Mouse (Mus musculus) MEL (cell line): Measurements from ENCODE around the gene Lpgat1. TPM values are rescaled to one million over a fixed set of nuclear protein-coding genes. Genes with fewer than 3 reads are reported as not detected.

ENCODE experiments used
- DNase-seq: peaks from one replicate; pipeline ENCODE4 v3.0.0; 2011; ENCODE audit warnings: low read depth, low spot score
- H3K27ac ChIP-seq: 2 replicates; pipeline ENCODE4 v1.5.1; 2012; ENCODE audit warnings: low read depth, mild to moderate bottlenecking, control low read depth, low read length, moderate library complexity; ENCODE audit not compliant: control insufficient read depth
- H3K27me3 ChIP-seq, 2 experiments: fragments of 150-350 bp in 1 of 2; sonication (generic) in 1 of 2; 2 replicates each; pipeline ENCODE4 v1.6.1; 2012; ENCODE audit warnings: low read length in 2 of 2, mild to moderate bottlenecking in 2 of 2, improper control_type of control experiment in 1 of 2, moderate library complexity in 1 of 2; ENCODE audit not compliant: insufficient read depth in 2 of 2, control insufficient read depth in 1 of 2
- H3K36me3 ChIP-seq, 2 experiments: 2 replicates each; pipeline ENCODE4 v1.6.1; 2012 to 2014; ENCODE audit warnings: low read length in 2 of 2, improper control_type of control experiment in 1 of 2, inconsistent platforms in 1 of 2, mild to moderate bottlenecking in 1 of 2; ENCODE audit not compliant: insufficient read depth in 2 of 2, control insufficient read depth in 1 of 2
- H3K4me1 ChIP-seq, 2 experiments: fragments of 150-350 bp in 1 of 2; sonication (generic) in 1 of 2; 2 replicates each; pipeline ENCODE4 v1.6.1; 2012; ENCODE audit warnings: low read length in 2 of 2, improper control_type of control experiment in 1 of 2, mild to moderate bottlenecking in 1 of 2; ENCODE audit not compliant: insufficient read depth in 2 of 2, control insufficient read depth in 1 of 2
- H3K4me3 ChIP-seq, 2 experiments: fragments of 150-350 bp in 1 of 2; sonication (generic) in 1 of 2; 2 replicates each; pipeline ENCODE4 v1.5.1; 2012; ENCODE audit warnings: low read depth in 2 of 2, low read length in 2 of 2, mild to moderate bottlenecking in 2 of 2, moderate library complexity in 2 of 2, control low read depth in 1 of 2, improper control_type of control experiment in 1 of 2; ENCODE audit not compliant: control insufficient read depth in 1 of 2, insufficient read depth in 1 of 2
- H3K79me2 ChIP-seq: 2 replicates; pipeline ENCODE4 v1.6.1; 2012; ENCODE audit warnings: mild to moderate bottlenecking, low read length, moderate library complexity; ENCODE audit not compliant: control insufficient read depth, poor library complexity, insufficient read depth
- H3K9ac ChIP-seq: 2 replicates; pipeline ENCODE4 v1.6.1; 2012; ENCODE audit warnings: low read depth, mild to moderate bottlenecking, control low read depth, low read length, moderate library complexity; ENCODE audit not compliant: control insufficient read depth, poor library complexity, severe bottlenecking
- H3K9me3 ChIP-seq: fragments of 150-350 bp; sonication (generic); replicated peaks from 2 replicates; pipeline ENCODE4 v1.6.1; 2012; ENCODE audit warnings: mild to moderate bottlenecking, low read length, improper control_type of control experiment, moderate library complexity; ENCODE audit not compliant: insufficient read depth
- CHD1 ChIP-seq: IDR thresholded peaks from 2 replicates; pipeline ENCODE4 v1.6.1; 2012; ENCODE audit warnings: low read depth, mild to moderate bottlenecking, inconsistent platforms, low read length, improper control_type of control experiment
- CHD2 ChIP-seq: IDR thresholded peaks from 2 replicates; pipeline ENCODE4 v1.6.1; 2011; ENCODE audit warnings: low read length, improper control_type of control experiment
- CTCF ChIP-seq, 3 experiments: IDR thresholded peaks in 2 of 3; conservative IDR thresholded peaks in 1 of 3; 2 replicates each; pipeline ENCODE4 v1.5.1; 2011 to 2012; ENCODE audit warnings: low read length in 3 of 3, low read depth in 2 of 3, mild to moderate bottlenecking in 2 of 3, improper control_type of control experiment in 1 of 3, inconsistent platforms in 1 of 3, mixed read lengths in 1 of 3, moderate library complexity in 1 of 3; ENCODE audit not compliant: control insufficient read depth in 1 of 3, insufficient read depth in 1 of 3, poor library complexity in 1 of 3, severe bottlenecking in 1 of 3
- E2F4 ChIP-seq: IDR thresholded peaks from 2 replicates; pipeline ENCODE4 v1.6.1; 2011; ENCODE audit warnings: low read depth, low read length, improper control_type of control experiment, borderline replicate concordance
- ELF1 ChIP-seq: IDR thresholded peaks from 2 replicates; pipeline ENCODE4 v1.6.1; 2014; ENCODE audit warnings: low read depth, mild to moderate bottlenecking, inconsistent platforms, low read length, improper control_type of control experiment, moderate library complexity
- EP300 ChIP-seq, 2 experiments: IDR thresholded peaks; 2 replicates each; pipeline ENCODE4 v1.6.1; 2011; ENCODE audit warnings: improper control_type of control experiment in 2 of 2, low read length in 2 of 2, low read depth in 1 of 2, mild to moderate bottlenecking in 1 of 2
- MYC ChIP-seq: IDR thresholded peaks from 2 replicates; pipeline ENCODE4 v1.6.1; 2011; ENCODE audit warnings: low read depth, mild to moderate bottlenecking, low read length, improper control_type of control experiment, moderate library complexity
- NRF1 ChIP-seq: IDR thresholded peaks from 2 replicates; pipeline ENCODE4 v1.6.1; 2014; ENCODE audit warnings: low read depth, mild to moderate bottlenecking, inconsistent platforms, low read length, improper control_type of control experiment, moderate library complexity; ENCODE audit not compliant: poor library complexity, insufficient read depth, severe bottlenecking
- RAD21 ChIP-seq: IDR thresholded peaks from 2 replicates; pipeline ENCODE4 v1.6.1; 2011; ENCODE audit warnings: mild to moderate bottlenecking, low read depth, low read length, improper control_type of control experiment
- RCOR1 ChIP-seq: IDR thresholded peaks from 2 replicates; pipeline ENCODE4 v1.6.1; 2012; ENCODE audit warnings: low read depth, mild to moderate bottlenecking, inconsistent platforms, low read length, improper control_type of control experiment
- SIN3A ChIP-seq: IDR thresholded peaks from 2 replicates; pipeline ENCODE4 v1.6.1; 2012; ENCODE audit warnings: low read length, improper control_type of control experiment, inconsistent platforms
- TCF12 ChIP-seq: IDR thresholded peaks from 2 replicates; pipeline ENCODE4 v1.6.1; 2014; ENCODE audit warnings: low read depth, mild to moderate bottlenecking, inconsistent platforms, low read length, improper control_type of control experiment, moderate library complexity
- UBTF ChIP-seq: IDR thresholded peaks from 2 replicates; pipeline ENCODE4 v1.6.1; 2012; ENCODE audit warnings: low read depth, mild to moderate bottlenecking, inconsistent platforms, low read length, improper control_type of control experiment, moderate library complexity, borderline replicate concordance; ENCODE audit not compliant: insufficient read depth
- USF1 ChIP-seq: IDR thresholded peaks from 2 replicates; pipeline ENCODE4 v1.6.1; 2014; ENCODE audit warnings: low read depth, mild to moderate bottlenecking, inconsistent platforms, low read length, improper control_type of control experiment, moderate library complexity
- ZNF384 ChIP-seq: IDR thresholded peaks from 2 replicates; pipeline ENCODE4 v1.6.1; 2012; ENCODE audit warnings: low read depth, mild to moderate bottlenecking, inconsistent platforms, low read length, improper control_type of control experiment
- polyA plus RNA-seq, 2 experiments: library from polyadenylated mRNA; stranded (reverse) in 1 of 2; unstranded in 1 of 2; fragments of >175 nt in 1 of 2; fragments of >200 nt in 1 of 2; gene quantifications; 2 replicates each; pipeline versions ENCODE4 v1.2.1 to v1.2.4; 2012; ENCODE audit warnings: low replicate concordance in 2 of 2, low read depth in 1 of 2; ENCODE audit not compliant: insufficient read length in 2 of 2, insufficient read depth in 1 of 2, missing spikeins in 1 of 2
- total RNA-seq: library from RNA; depleted of rRNA; stranded (reverse); fragments of 300-350 nt; gene quantifications from 2 replicates; pipeline ENCODE4 v1.2.3, GENCODE M21; 2012

Lpgat1 gene
- total and polyA plus RNA-seq, 3 experiments = not detected

DNA sequence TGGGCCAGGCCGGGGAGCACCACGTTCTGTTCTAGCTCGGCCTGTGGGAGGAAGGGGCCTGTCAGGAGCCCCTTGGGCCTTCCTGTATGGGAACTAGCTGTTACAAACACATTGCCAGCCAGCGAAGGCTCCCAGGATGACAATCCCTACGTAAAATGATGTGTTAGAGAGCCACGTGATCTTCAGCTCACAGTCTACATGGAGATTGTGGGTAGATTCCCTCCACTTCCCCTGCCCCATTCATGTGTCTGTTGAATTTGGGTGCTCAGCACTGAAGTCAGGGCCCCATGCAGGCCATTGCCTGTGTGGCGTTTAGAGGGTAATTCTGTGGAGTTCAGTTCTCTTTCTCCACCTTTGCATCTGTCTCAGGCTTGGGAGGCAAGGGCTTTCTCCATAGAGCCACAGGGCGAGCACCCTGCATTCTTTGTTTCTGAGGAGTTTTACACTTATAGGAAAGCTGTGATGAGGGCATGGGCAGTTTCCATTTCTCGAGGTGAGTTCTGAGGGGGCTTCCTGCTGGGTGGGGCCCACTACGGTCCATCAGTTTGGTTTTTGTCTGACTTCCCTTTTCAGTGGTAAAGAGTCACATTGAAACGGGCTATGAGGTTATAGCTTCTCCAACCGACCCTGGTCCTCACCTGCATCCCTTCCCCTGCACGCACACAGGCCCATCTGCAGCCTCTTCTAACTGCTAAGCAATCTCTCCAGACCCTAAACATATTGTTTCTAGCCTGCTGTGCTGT is 95.5 kb downstream of the Lpgat1 start:
- Histone ChIP-seq H3K4me1 (no peaks in the 10 kb centered on the region), H3K36me3 (no peaks in the 10 kb centered on the region), H3K27ac (no peak overlapping the region), H3K4me3 (no peak overlapping the region), H3K9me3 (no peaks in the 10 kb centered on the region), H3K27me3 (no peaks in the 10 kb centered on the region), H3K79me2 (no peaks in the 10 kb centered on the region), H3K9ac (no peak overlapping the region)
- DNase-seq = no peak
- TF ChIP-seq ZNF384 (no peak), USF1 (0 out of 2 replicates have a peak, but pooled peaks have one; percentile 28)

GRCm38 (mm10) chr1:191814240-191814639 is 96.6 kb downstream of the Lpgat1 start:
- peak; percentile 46 for DNase-seq
- no peaks in the 10 kb centered on the region for H3K36me3 ChIP-seq
- TF ChIP-seq ZNF384 = no peak
- H3K27ac ChIP-seq = no peak overlapping the region
- H3K4me1 ChIP-seq = no peaks in the 10 kb centered on the region
- H3K27me3 ChIP-seq = no peaks in the 10 kb centered on the region
- H3K4me3 ChIP-seq = no peak overlapping the region
- H3K9ac ChIP-seq = no peak overlapping the region
- no peaks in the 10 kb centered on the region for H3K9me3 ChIP-seq
- H3K79me2 ChIP-seq = no peaks in the 10 kb centered on the region

GRCm38 (mm10) chr1:191814935-191815334 is 97.3 kb downstream of the Lpgat1 start:
- Histone ChIP-seq H3K4me1 (no peaks in the 10 kb centered on the region), H3K9me3 (no peaks in the 10 kb centered on the region), H3K27me3 (no peaks in the 10 kb centered on the region; a peak in 1 of 4 replicates), H3K9ac (no peak overlapping the region), H3K36me3 (no peaks in the 10 kb centered on the region), H3K27ac (no peak overlapping the region), H3K79me2 (no peaks in the 10 kb centered on the region), H3K4me3 (no peak overlapping the region)
- DNase-seq = no peak
- TF ChIP-seq ELF1 (no peak), RCOR1 (no peak), E2F4 (no peak), UBTF (no peak), SIN3A (no peak), CTCF (IDR thresholded peaks at IDR 0.05 in 2 of 3, conservative IDR thresholded peaks at IDR 0.05 in 1 of 3; ENCODE audit: control insufficient read depth in 1 of 3, insufficient read depth in 1 of 3, low read depth in 2 of 3, low read length in 3 of 3, poor library complexity in 1 of 3, severe bottlenecking in 1 of 3) (no peak), USF1 (no peak), NRF1 (no peak), CHD1 (no peak), MYC (no peak), RAD21 (no peak), TCF12 (no peak), CHD2 (no peak), EP300 (IDR thresholded peaks at IDR 0.05; ENCODE audit: low read depth in 1 of 2, low read length in 2 of 2) (no peak)
